Mouse (Mus musculus) kidney, postnatal 0 days (tissue): ENCODE data around the gene Gm38392. TPM values are rescaled to one million over a fixed set of nuclear protein-coding genes. Genes with fewer than 3 reads are reported as not detected.
A peak's percentile ranks its signal among the peaks of the same experiment; 100 is the strongest.

Experiments
- ATAC-seq: fragments of 200-750 bp; cut with Nextera tagmentation; replicated peaks from 2 replicates; pipeline ENCODE4 v1.8.0; 2017; ENCODE audit warnings: low read depth, moderate number of reproducible peaks, moderate TSS enrichment, moderate library complexity; ENCODE audit not compliant: low FRiP score
- DNase-seq: peaks from one replicate; pipeline ENCODE4 v3.0.0-alpha.2; 2016; ENCODE audit warnings: low spot score
- H3K27ac ChIP-seq: fragments of 300-500 bp; sonication (generic); 2 replicates; pipeline ENCODE4 v1.5.1; 2014; ENCODE audit warnings: mild to moderate bottlenecking
- H3K27me3 ChIP-seq: fragments of 300-500 bp; sonication (generic); 2 replicates; pipeline ENCODE4 v1.6.1; 2014; ENCODE audit warnings: low read length, mixed read lengths; ENCODE audit not compliant: insufficient read depth
- H3K36me3 ChIP-seq: fragments of 300-500 bp; sonication (generic); 2 replicates; pipeline ENCODE4 v1.6.1; 2014; ENCODE audit warnings: low read length, mixed read lengths; ENCODE audit not compliant: insufficient read depth
- H3K4me1 ChIP-seq: fragments of 300-500 bp; sonication (generic); replicated peaks from 2 replicates; pipeline ENCODE4 v1.6.1; 2014; ENCODE audit warnings: antibody characterized with exemption, low read length, mixed read lengths; ENCODE audit not compliant: insufficient read depth
- H3K4me2 ChIP-seq: fragments of 300-500 bp; sonication (generic); 2 replicates; pipeline ENCODE4 v1.6.1; 2014; ENCODE audit warnings: mild to moderate bottlenecking, low read length, moderate library complexity, mixed read lengths
- H3K4me3 ChIP-seq: fragments of 300-500 bp; sonication (generic); replicated peaks from 2 replicates; pipeline ENCODE4 v1.5.1; 2014; ENCODE audit warnings: low read depth, low read length
- H3K9ac ChIP-seq: fragments of 300-500 bp; sonication (generic); 2 replicates; pipeline ENCODE4 v1.6.1; 2014; ENCODE audit warnings: low read depth, low read length
- H3K9me3 ChIP-seq: fragments of 300-500 bp; sonication (generic); replicated peaks from 2 replicates; pipeline ENCODE4 v1.6.1; 2016; ENCODE audit warnings: low read length, inconsistent platforms, mixed read lengths
- CTCF ChIP-seq: IDR thresholded peaks from 2 replicates; pipeline ENCODE4 v1.5.1; 2016; ENCODE audit warnings: antibody characterized with exemption, low read depth, mild to moderate bottlenecking, moderate library complexity
- WGBS: fragments of 180-500 bp; shearing (Covaris S2); extraction: QIAGEN DNeasy Blood & Tissue Kit; methylation state at CpG from one replicate; pipeline ENCODE4 v1.1.7; 2014; 5-methylcytosine and 5-hydroxymethylcytosine counted together
- microRNA-seq: library from miRNA; unstranded; fragments of <30 nt; microRNA quantifications from one replicate; pipeline ENCODE4, GENCODE M21; 2016
- polyA plus RNA-seq: library from polyadenylated mRNA; unstranded; fragments of >200 nt; fragmentation: Nextera tagmentation; extraction: Ambion mirVana; gene quantifications from 2 replicates; pipeline ENCODE4 v1.2.1, GENCODE M21; 2015

Gm38392 gene
- polyA plus RNA-seq, 1 experiment from 2014 or later, result 3.8 TPM

DNA sequence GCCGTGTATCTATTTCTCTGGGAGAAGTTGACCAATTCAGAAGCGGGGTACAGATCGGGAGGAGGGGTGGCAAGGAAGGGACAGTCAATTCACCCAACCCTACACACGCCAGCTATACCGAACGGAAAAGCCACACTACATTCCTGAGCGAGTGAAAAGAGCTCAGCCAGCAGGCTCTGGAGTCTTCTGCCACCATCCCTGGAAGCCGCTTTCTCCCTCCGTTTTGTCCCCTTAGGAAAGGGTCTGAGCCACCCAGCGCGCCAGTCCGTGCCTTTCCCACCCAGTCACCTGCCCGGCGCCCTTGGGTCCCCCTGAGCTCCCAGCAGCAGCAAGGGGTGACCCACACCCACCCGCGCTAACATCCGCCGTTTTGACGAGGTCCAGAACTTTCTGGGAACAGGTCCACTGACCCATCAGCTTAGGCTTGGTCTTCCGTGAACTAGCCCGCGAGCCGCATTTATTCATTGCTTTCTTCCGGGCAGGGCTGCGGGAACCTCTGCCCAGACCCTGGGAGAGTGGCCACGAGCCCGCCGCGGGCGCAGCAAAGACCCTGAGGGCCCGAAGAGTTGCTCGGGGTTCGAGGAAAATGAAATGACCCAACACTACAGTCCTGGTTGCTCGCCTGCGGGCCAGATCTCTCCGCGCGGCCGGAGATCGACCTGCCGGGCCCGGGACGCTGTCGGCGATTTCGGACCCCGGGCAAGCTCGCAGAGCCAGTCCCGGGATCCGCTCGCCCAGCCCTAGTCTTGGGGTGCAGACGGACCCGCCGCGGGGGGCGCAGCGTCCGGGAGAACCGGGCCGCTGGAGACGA, 86.6 kb downstream of the Gm38392 start:
- DNase-seq (no peak), ATAC-seq (no peak)
- Histone ChIP-seq H3K27ac (no peak overlapping the region), H3K9me3 (no peaks in the 10 kb centered on the region), H3K27me3 (peaks cover 78% of the 10 kb centered on the region), H3K9ac (no peak overlapping the region), H3K4me1 (peaks cover 10% of the 10 kb centered on the region; the same call in 1 of the 2 replicates), H3K4me2 (peak overlapping the region; percentile 51), H3K4me3 (peak overlapping the region; percentile 31), H3K36me3 (no peaks in the 10 kb centered on the region)
- no peak for TF ChIP-seq CTCF
- WGBS, result 1% methylated on average over 60 of the region's 61 CpGs

DNA sequence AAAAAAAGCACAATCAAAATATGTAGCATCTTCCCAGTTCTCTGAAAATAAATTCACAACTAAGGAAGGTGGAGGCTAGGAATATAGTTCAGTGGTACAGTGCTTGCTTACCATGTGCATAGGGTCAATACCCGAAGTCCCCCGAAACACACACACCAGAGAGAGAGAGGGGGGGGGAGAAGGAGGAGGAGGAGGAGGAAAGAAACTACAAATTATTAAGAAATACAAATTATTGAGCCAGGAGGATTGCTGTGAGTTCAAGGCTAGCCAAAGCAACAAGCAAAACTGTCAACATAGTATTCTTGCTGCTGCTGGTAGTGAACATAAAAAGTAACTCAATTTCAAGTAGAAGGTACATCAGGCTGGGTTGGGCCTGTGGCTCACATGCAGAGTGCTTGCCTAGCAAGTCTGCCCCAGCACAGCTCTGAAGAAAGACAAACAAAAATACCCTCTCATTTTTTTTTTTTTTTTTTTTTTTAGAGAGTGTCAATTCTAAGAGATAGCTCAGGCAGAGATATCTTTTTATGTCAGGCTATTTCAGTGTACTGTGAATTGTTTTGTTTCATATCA, 87.4 kb downstream of the Gm38392 start:
- TF ChIP-seq CTCF, result no peak
- Histone ChIP-seq H3K9ac (no peak overlapping the region), H3K36me3 (no peaks in the 10 kb centered on the region), H3K4me2 (no peak overlapping the region), H3K4me3 (no peak overlapping the region), H3K4me1 (peaks cover 10% of the 10 kb centered on the region; the same call in 1 of the 2 replicates), H3K27ac (no peak overlapping the region), H3K27me3 (peaks cover 71% of the 10 kb centered on the region), H3K9me3 (no peaks in the 10 kb centered on the region)
- DNase-seq (no peak), ATAC-seq (no peak)
- 32% methylated on average over 2 of the region's 2 CpGs for WGBS

DNA sequence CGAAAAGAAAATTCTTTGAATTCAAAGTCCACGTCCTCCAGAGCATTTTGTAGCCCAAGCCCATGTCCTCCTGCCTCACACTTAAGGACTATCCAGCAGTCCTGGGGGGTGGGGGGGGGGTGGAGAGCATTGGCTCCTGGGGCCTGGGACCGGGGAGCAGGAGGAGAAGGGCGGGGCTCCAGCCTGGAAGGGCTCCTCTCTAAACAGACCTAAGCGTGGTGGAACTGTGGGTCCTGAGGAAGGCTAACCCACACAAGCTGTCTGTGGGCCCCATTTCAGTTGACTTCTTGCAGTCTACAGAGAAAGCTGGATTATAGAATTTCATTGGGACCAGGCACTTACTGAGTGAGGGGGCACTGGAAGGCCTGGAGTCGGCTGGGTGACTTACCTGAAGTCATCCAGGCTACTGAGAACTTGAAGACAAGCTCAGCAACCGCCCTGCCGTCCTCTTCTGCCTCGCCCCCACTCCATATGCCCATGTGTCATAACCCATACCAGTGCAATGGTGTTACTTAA, 88.4 kb downstream of the Gm38392 start:
- Histone ChIP-seq H3K4me1 (peaks cover 10% of the 10 kb centered on the region; the same call in 1 of the 2 replicates), H3K9me3 (no peaks in the 10 kb centered on the region), H3K4me2 (no peak overlapping the region), H3K27me3 (peaks cover 61% of the 10 kb centered on the region), H3K27ac (no peak overlapping the region), H3K36me3 (no peaks in the 10 kb centered on the region), H3K9ac (no peak overlapping the region), H3K4me3 (no peak overlapping the region)
- ATAC-seq (no peak), DNase-seq (no peak)
- WGBS, result 4% methylated on average over 9 of the region's 9 CpGs
- TF ChIP-seq CTCF, result no peak

DNA sequence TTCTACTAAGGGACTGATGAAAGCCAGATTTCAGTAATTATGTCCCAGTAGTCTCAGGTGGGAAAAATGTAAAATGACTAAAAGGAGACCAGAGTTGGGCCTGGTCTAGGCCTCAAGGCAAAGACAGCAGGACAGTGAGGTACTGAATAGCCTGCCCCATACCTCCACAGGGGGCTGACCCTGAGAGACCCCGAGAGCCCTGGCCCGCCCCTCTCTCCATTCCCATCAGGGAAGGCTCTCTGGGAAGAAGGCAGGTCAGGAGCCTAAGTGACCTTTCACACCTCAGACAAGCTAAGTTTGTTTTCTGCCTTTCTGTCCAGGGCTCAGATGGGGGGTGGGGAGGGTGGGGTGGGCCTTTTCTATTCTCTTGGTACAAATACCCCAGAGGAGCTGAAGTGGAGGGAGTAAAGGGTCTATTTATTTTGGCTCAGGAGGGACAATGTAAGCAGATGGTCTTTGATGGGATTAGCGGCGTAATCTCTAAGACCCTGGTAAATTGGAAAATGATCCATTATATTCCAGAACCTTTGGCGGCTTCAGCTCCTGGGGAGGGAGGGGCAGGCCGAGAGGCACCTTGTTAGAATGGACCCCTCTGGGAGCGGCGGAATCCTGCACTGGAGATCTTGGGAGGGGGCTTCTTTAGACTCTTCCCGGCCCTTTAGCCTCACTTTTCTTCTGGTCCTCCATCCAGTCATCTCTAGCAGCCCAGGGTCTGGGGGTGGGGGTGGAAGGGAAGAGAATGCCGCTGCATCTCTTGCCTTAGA, 89.1 kb downstream of the Gm38392 start:
- Histone ChIP-seq H3K27ac (no peak overlapping the region), H3K4me1 (peaks cover 10% of the 10 kb centered on the region; the same call in 1 of the 2 replicates), H3K36me3 (no peaks in the 10 kb centered on the region), H3K27me3 (peaks cover 55% of the 10 kb centered on the region), H3K9ac (no peak overlapping the region), H3K9me3 (no peaks in the 10 kb centered on the region), H3K4me2 (no peak overlapping the region), H3K4me3 (no peak overlapping the region)
- WGBS, result 22% methylated on average over 10 of the region's 10 CpGs
- no peak for DNase-seq
- no peak for ATAC-seq
- no peak for TF ChIP-seq CTCF

Small RNA genes within 50 kb of the gene (microRNA-seq; reads per million reads assigned to microRNA genes)
- gene Gm25641, result not detected
- not detected for gene Mir3093
- not detected for gene Mir9-1

Other genes starting within 250 kb of the Gm38392 start
- gene Gpatch4, start 244.1 kb downstream of the Gm38392 start, polyA plus RNA-seq, result 24.8 and 26.3 TPM in 2 replicates
- 161 and 173 TPM in 2 replicates for gene Naxe, start 228.7 kb downstream of the Gm38392 start, polyA plus RNA-seq
- not detected in 2 replicates for gene Ttc24, start 208.9 kb downstream of the Gm38392 start, polyA plus RNA-seq
- gene Iqgap3, start 205.2 kb downstream of the Gm38392 start, polyA plus RNA-seq, result 6.8 and 8.2 TPM in 2 replicates
- 14.4 and 16.2 TPM in 2 replicates for gene Mef2d, start 144.8 kb downstream of the Gm38392 start, polyA plus RNA-seq
- gene Rhbg, start 32.5 kb downstream of the Gm38392 start, polyA plus RNA-seq, result 23.2 and 24.2 TPM in 2 replicates
- 13.0 and 13.8 TPM in 2 replicates for gene Tsacc, start 9.8 kb upstream of the Gm38392 start, polyA plus RNA-seq
- 373 and 411 TPM in 2 replicates for gene Cct3, start 9.9 kb upstream of the Gm38392 start, polyA plus RNA-seq
- gene Glmp, start 37.8 kb upstream of the Gm38392 start, polyA plus RNA-seq, result 306 and 328 TPM in 2 replicates
- 6.3 and 7.4 TPM in 2 replicates for gene Tmem79, start 48.9 kb upstream of the Gm38392 start, polyA plus RNA-seq
- 26.7 and 30.9 TPM in 2 replicates for gene Smg5, start 49.0 kb upstream of the Gm38392 start, polyA plus RNA-seq
- 15.4 and 16.6 TPM in 2 replicates for gene Paqr6, start 77.4 kb upstream of the Gm38392 start, polyA plus RNA-seq
- gene Bglap3, start 85.5 kb upstream of the Gm38392 start, polyA plus RNA-seq, result 3.8 and 4.7 TPM in 2 replicates
- 4.2 and 7.1 TPM in 2 replicates for gene Bglap2, start 91.5 kb upstream of the Gm38392 start, polyA plus RNA-seq
- not detected in 2 replicates for gene Bglap, start 97.3 kb upstream of the Gm38392 start, polyA plus RNA-seq
- gene Pmf1, start 123.1 kb upstream of the Gm38392 start, polyA plus RNA-seq, result 97.5 and 107 TPM in 2 replicates
- 17.1 and 17.7 TPM in 2 replicates for gene Slc25a44, start 137.9 kb upstream of the Gm38392 start, polyA plus RNA-seq
- gene Sema4a, start 174.0 kb upstream of the Gm38392 start, polyA plus RNA-seq, result 32.6 and 33.3 TPM in 2 replicates
- gene Lmna, start 222.7 kb upstream of the Gm38392 start, polyA plus RNA-seq, result 99.3 and 108 TPM in 2 replicates
- gene Mex3a, start 245.2 kb upstream of the Gm38392 start, polyA plus RNA-seq, result 12.5 and 13.8 TPM in 2 replicates